Mouse (Mus musculus) embryonic facial prominence, embryonic 11.5 days (tissue): Measurements from ENCODE around the gene Kdm1a. TPM values are rescaled to one million over a fixed set of nuclear protein-coding genes. Genes with fewer than 3 reads are reported as not detected.

ENCODE experiments used
- ATAC-seq: fragments of 200-750 bp; cut with Nextera tagmentation; replicated peaks from 2 replicates; pipeline ENCODE4 v1.8.0; 2017; ENCODE audit warnings: low read depth; ENCODE audit not compliant: insufficient number of reproducible peaks, low FRiP score, low TSS enrichment
- DNase-seq: peaks from one replicate; pipeline ENCODE4 v3.0.0-alpha.2; 2015; ENCODE audit warnings: low spot score
- H3K27ac ChIP-seq: fragments of 300-500 bp; sonication (generic); replicated peaks from 2 replicates; pipeline ENCODE4 v1.5.1; 2014; ENCODE audit warnings: mild to moderate bottlenecking, low read depth, low read length, control low read depth
- H3K27me3 ChIP-seq: fragments of 300-500 bp; sonication (generic); 2 replicates; pipeline ENCODE4 v1.6.1; 2014; ENCODE audit warnings: mild to moderate bottlenecking, low read length, moderate library complexity, mixed read lengths; ENCODE audit not compliant: control insufficient read depth, insufficient read depth
- H3K36me3 ChIP-seq: fragments of 300-500 bp; sonication (generic); replicated peaks from 2 replicates; pipeline ENCODE4 v1.6.1; 2014; ENCODE audit warnings: low read depth, mild to moderate bottlenecking, low read length, moderate library complexity, mixed read lengths; ENCODE audit not compliant: control insufficient read depth, insufficient read depth
- H3K4me1 ChIP-seq: fragments of 300-500 bp; sonication (generic); 2 replicates; pipeline ENCODE4 v1.6.1; 2014; ENCODE audit warnings: low read length, mixed read lengths; ENCODE audit not compliant: control insufficient read depth, insufficient read depth
- H3K4me2 ChIP-seq: fragments of 300-500 bp; sonication (generic); 2 replicates; pipeline ENCODE4 v1.6.1; 2014; ENCODE audit warnings: low read depth, mild to moderate bottlenecking, control low read depth, low read length, moderate library complexity
- H3K4me3 ChIP-seq: fragments of 300-500 bp; sonication (generic); 2 replicates; pipeline ENCODE4 v1.5.1; 2014; ENCODE audit warnings: low read depth, low read length, control low read depth
- H3K9ac ChIP-seq: fragments of 300-500 bp; sonication (generic); replicated peaks from 2 replicates; pipeline ENCODE4 v1.6.1; 2014; ENCODE audit warnings: mild to moderate bottlenecking, control low read depth, low read length
- H3K9me3 ChIP-seq: fragments of 300-500 bp; sonication (generic); replicated peaks from 2 replicates; pipeline ENCODE4 v1.6.1; 2016; ENCODE audit warnings: mild to moderate bottlenecking, low read length, inconsistent platforms, mixed read lengths; ENCODE audit not compliant: control insufficient read depth
- WGBS: fragments of 180-500 bp; shearing (Covaris S2); extraction: QIAGEN DNeasy Blood & Tissue Kit; methylation state at CpG from one replicate; pipeline ENCODE4 v1.1.7; 2014; 5-methylcytosine and 5-hydroxymethylcytosine counted together
- polyA plus RNA-seq: library from polyadenylated mRNA; unstranded; fragments of >200 nt; fragmentation: Nextera tagmentation; extraction: Ambion mirVana; gene quantifications from 2 replicates; pipeline ENCODE4 v1.2.1, GENCODE M21; 2014

The Kdm1a gene
- polyA plus RNA-seq, 1 experiment from 2014 or later: 88.3 TPM

DNA sequence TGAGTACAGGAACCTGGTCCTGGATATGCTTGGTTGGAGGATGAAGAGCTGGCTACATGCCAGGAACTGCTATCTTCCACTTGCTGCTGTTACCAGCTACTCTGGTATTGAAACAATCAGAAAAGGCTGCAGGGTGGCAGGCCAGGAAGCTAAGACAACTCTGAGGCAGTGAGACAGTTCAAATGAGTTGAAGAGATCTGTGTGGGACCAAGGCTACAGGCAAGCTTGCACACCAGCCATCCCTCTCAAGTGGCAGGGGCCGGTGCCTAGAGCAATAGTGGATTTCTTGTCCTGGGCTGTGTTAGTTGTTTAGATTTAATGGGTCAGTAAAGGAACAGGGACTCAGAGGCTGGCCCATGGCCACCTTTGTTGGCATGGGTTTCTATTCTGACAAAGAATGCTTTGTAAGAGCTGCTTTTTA is 54.1 kb downstream of the Kdm1a start:
- no peak for ATAC-seq
- no peak for DNase-seq
- H3K27me3 ChIP-seq: no peaks in the 10 kb centered on the region
- H3K4me2 ChIP-seq: no peak overlapping the region
- no peaks in the 10 kb centered on the region for H3K4me1 ChIP-seq
- no peak overlapping the region for H3K4me3 ChIP-seq
- no peak overlapping the region for H3K27ac ChIP-seq
- peaks cover 10% of the 10 kb centered on the region for H3K36me3 ChIP-seq
- WGBS: 88% methylated on average over 1 of the region's 1 CpGs
- no peak overlapping the region for H3K9ac ChIP-seq
- no peaks in the 10 kb centered on the region for H3K9me3 ChIP-seq

DNA sequence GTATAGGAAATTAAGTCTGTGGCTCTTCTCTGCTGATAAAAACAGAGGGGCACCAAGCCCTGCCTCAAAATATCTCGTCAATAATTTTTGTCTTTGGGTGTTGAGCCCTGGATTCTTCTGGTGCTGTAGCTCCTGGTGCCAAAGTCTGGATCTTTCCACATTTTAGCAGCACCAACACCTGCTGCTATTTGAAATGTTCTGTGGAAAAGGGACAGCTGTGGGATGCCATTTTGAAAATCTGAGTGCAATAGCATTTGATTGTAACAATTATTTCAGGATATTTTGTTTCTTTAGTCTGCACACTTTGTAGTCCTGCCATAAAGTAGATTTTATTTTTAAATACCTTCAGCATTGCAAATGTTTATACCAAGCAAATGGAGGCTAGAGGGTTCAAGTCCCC is 54.8 kb downstream of the Kdm1a start:
- Histone ChIP-seq H3K9me3 (no peaks in the 10 kb centered on the region), H3K27ac (no peak overlapping the region), H3K4me1 (no peaks in the 10 kb centered on the region), H3K36me3 (peaks cover 10% of the 10 kb centered on the region), H3K9ac (no peak overlapping the region), H3K27me3 (no peaks in the 10 kb centered on the region), H3K4me3 (no peak overlapping the region), H3K4me2 (no peak overlapping the region)
- WGBS: 83% methylated on average over 1 of the region's 1 CpGs
- ATAC-seq (no peak), DNase-seq (no peak)

DNA sequence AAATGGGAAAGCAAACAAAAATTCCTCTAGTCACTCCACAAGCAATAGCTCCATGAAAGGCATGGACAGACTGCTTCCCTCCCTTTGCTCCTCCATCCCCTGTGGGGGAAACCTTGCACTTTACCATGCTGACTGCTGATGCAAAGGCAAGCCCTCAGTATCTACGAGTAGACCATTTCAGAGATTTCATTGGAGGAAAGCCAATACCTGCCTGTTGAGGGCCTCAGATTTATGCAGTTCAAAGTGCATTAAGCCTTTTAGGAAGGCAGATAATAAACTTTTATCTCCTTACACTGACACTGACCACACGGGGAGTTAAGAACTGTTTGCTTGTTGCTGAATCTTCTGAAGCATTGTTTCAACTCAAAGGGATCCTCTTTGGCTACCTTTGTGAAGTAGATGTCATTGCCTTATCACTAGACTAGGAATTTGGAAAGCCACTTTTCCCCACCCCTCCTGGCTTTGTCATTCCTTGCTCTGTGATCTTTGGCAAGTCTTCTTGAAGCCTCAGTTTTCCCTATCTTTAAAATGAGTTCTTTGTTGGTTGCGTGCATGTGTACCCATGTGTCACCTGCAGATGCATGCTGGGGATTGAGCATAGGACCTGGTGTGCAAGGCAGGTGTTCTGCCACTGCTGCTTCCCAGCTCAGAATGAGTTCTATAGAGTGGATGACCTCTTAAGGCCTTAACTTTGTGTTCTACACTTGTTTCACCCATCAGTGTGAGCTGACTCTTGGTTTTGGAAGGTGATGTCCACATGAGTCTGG is 56.1 kb downstream of the Kdm1a start:
- H3K9ac ChIP-seq: no peak overlapping the region
- no peaks in the 10 kb centered on the region for H3K9me3 ChIP-seq
- H3K4me2 ChIP-seq: no peak overlapping the region
- H3K27me3 ChIP-seq: no peaks in the 10 kb centered on the region
- H3K4me1 ChIP-seq: no peaks in the 10 kb centered on the region
- H3K27ac ChIP-seq: no peak overlapping the region
- H3K4me3 ChIP-seq: no peak overlapping the region
- WGBS: 85% methylated on average over 3 of the region's 3 CpGs
- no peak for DNase-seq
- peaks cover 10% of the 10 kb centered on the region; the same call in 1 of the 2 replicates for H3K36me3 ChIP-seq
- ATAC-seq: no peak

DNA sequence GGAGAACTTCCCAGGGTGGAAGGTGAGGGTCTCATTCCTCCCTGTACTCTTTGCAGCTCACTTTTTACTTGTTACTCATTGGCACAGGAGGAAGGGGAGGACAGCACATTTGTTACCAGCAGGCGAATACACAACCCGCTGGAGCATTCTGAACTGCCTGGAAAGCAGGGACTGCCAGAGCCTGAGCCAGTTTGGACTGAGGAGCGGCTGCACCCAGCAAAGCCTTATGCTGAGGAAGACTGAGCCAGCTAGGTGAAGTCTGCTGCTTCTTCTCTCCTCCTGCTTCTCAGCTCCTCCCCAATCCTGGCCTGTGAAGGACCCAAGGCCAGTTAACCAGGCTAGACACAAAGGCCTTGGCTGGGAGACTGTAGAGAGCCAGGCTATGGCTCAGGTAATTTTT is 57.4 kb downstream of the Kdm1a start:
- Histone ChIP-seq H3K4me3 (no peak overlapping the region), H3K9me3 (no peaks in the 10 kb centered on the region), H3K36me3 (0 out of 2 replicates have a peak, but pooled peaks cover 5% of the 10 kb centered on the region), H3K27ac (no peak overlapping the region), H3K27me3 (no peaks in the 10 kb centered on the region), H3K4me2 (no peak overlapping the region), H3K9ac (no peak overlapping the region), H3K4me1 (no peaks in the 10 kb centered on the region)
- WGBS: 94% methylated on average over 3 of the region's 3 CpGs
- DNase-seq (no peak), ATAC-seq (no peak)

DNA sequence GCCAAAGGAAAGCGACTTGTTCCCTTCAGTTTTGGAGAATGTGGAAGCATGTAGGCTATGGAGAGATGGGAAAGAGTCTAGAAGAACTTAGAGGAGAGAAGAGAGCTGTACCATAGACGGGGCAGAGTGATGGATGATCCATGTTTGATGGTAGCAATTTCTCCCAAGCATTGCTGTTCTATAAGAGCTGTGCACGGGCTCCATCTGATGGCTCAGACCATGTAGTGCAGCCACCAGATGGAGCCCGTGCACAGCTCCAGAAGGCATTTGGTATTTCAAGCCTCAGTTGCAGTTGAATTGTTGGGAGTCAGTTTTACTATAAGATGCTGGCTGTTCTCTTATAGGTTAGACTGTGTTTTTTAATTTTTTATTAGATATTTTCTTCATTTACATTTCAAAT is 76.1 kb downstream of the Kdm1a start:
- H3K4me3 ChIP-seq: no peak overlapping the region
- ATAC-seq (peak; percentile 59; the same call in 1 of the 2 replicates), DNase-seq (peak; percentile 78)
- no peak overlapping the region for H3K9ac ChIP-seq
- H3K9me3 ChIP-seq: no peaks in the 10 kb centered on the region
- 22% methylated on average over 4 of the region's 4 CpGs for WGBS
- H3K27me3 ChIP-seq: no peaks in the 10 kb centered on the region
- no peak overlapping the region for H3K27ac ChIP-seq
- no peak overlapping the region for H3K4me2 ChIP-seq
- H3K4me1 ChIP-seq: no peaks in the 10 kb centered on the region
- H3K36me3 ChIP-seq: no peaks in the 10 kb centered on the region

DNA sequence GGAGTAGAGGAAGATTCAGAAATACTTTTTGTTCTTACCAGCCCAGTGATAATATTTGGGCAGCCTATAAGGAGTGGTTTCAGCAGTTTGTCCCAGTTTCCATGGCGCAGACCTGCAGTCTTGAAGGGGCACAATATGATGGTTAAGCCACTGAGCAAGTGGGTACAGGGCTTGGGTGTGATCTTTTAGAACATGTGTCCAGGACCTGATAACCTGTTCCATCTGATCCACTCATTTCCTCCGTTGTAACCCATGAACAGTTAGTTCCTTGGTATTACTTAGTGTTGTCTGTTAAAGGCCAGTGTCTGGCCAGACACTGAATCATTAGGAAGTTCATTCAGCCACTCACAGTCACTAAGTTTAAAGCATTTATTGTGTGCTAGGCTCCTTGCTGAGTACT is 78.2 kb downstream of the Kdm1a start:
- no peaks in the 10 kb centered on the region for H3K27me3 ChIP-seq
- H3K4me3 ChIP-seq: no peak overlapping the region
- H3K4me2 ChIP-seq: no peak overlapping the region
- no peak for DNase-seq
- no peak overlapping the region for H3K27ac ChIP-seq
- WGBS: 87% methylated on average over 2 of the region's 2 CpGs
- no peaks in the 10 kb centered on the region for H3K9me3 ChIP-seq
- H3K36me3 ChIP-seq: no peaks in the 10 kb centered on the region
- no peak overlapping the region for H3K9ac ChIP-seq
- ATAC-seq: no peak
- no peaks in the 10 kb centered on the region for H3K4me1 ChIP-seq

DNA sequence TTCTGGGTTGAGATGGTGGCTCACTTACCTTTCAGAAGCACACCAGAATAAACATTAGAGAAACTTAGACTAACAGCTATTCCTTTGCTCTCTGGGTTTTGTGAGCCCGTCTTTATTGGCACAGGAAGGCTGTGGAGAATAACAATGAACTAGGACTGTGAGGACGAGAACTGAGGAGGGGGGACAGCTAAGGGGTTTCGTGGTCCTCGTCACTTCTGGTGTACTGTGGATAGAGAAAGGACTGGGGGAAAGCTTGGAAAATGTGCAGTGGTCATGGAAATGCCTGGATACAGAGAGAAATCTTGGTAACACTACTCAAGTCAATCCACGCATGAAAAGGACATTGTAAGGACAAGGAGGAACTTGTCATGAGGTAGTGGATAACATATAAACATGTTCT is 80.6 kb downstream of the Kdm1a start:
- DNase-seq (no peak), ATAC-seq (no peak)
- Histone ChIP-seq H3K9me3 (no peaks in the 10 kb centered on the region), H3K4me2 (no peak overlapping the region), H3K4me3 (no peak overlapping the region), H3K4me1 (no peaks in the 10 kb centered on the region), H3K36me3 (no peaks in the 10 kb centered on the region), H3K27me3 (no peaks in the 10 kb centered on the region), H3K9ac (no peak overlapping the region), H3K27ac (no peak overlapping the region)
- WGBS: 73% methylated on average over 5 of the region's 5 CpGs

DNA sequence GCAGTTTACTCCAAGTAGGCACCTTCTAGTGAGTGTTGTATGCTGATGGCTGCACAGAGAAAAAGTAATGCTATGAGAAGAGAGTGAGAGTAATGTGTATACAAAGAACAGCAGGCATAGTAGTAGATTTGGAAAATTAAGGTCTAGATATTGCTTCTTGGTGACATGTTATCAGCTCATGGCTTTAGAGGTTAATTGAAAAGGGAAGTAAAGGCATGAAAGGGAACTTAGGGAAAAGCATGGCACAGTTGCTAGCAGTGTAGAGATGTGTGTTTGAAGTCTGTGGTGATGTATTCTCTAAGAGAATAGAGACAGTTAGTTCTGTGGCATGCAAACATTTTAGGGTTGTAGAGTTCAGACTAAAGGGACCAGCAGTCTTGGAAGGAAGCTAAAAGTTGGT is 82.7 kb downstream of the Kdm1a start:
- Histone ChIP-seq H3K9ac (no peak overlapping the region), H3K4me1 (no peaks in the 10 kb centered on the region), H3K4me2 (no peak overlapping the region), H3K4me3 (no peak overlapping the region), H3K36me3 (no peaks in the 10 kb centered on the region), H3K9me3 (no peaks in the 10 kb centered on the region), H3K27ac (no peak overlapping the region), H3K27me3 (no peaks in the 10 kb centered on the region)
- no peak for DNase-seq
- no peak for ATAC-seq
